Comparison of ENCODE assay signal across 9 mouse cellular contexts in the genomic region with DNA sequence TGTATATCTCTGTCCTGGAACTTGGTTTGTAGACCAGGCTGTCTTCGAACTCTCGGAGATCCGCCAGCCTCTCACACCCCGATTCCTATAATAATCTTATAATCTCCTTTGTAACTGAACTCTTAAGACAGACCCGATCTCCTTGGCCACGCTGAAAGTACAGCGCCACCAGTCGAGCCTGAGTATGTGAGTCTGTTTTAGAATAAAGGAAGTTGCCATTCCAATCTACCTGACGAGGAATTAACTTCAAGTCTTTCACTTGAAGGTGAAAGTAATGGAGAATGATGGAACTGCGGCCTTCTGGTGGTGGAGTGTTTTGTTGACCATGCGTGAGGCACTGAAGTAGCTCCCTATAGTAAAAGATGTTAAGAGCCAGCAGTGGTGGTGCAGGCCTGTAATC. TPM values are rescaled to one million over a fixed set of nuclear protein-coding genes. Genes with fewer than 3 reads are reported as not detected.
DNase-seq lines count a peak whose midpoint lies in the region; ATAC-seq and TF ChIP-seq lines count a peak whose summit lies in the region.
"Had no signal": no experiment of that assay in that cellular context is flagged by ENCODE, and none has a peak within 500 bp of the region (broad histone marks: within the 10 kb centered on the region; RNA-seq: fewer than 3 reads in every experiment).

No protein-coding gene starts in this region.

- no peak for ATAC-seq in forebrain, embryonic 15.5 days (replicated peaks)
- ATAC-seq in neural tube, embryonic 11.5 days (ENCODE audit: insufficient read depth, low FRiP score, low TSS enrichment), result no peak

- H3K9ac ChIP-seq in forebrain, embryonic 15.5 days (replicated peaks), result peak overlapping the region; percentile 83
- H3K9ac ChIP-seq in neural tube, embryonic 11.5 days (ENCODE audit: low read length), result peak overlapping the region; percentile 88

- WGBS in cerebellum, adult 2 months, result 25% methylated on average over 11 of the region's 11 CpGs
- WGBS in forebrain, embryonic 15.5 days, result 23% methylated on average over 11 of the region's 11 CpGs
- WGBS in neural tube, embryonic 11.5 days, result 40% methylated on average over 11 of the region's 11 CpGs

- H3K27ac ChIP-seq in cerebellum, adult 2 months (ENCODE audit: insufficient read depth, low read length), result no peak overlapping the region
- peak overlapping the region; percentile 92 for H3K27ac ChIP-seq in forebrain, embryonic 15.5 days (replicated peaks)
- no peak overlapping the region; the same call in 1 of the 2 replicates for H3K27ac ChIP-seq in neural tube, embryonic 11.5 days (ENCODE audit: low read depth, low read length)

- H3K4me1 ChIP-seq in cerebellum, adult 2 months (ENCODE audit: control insufficient read depth, insufficient read depth, low read length), result 0 out of 2 replicates have a peak, but pooled peaks cover 3% of the 10 kb centered on the region
- peaks cover 13% of the 10 kb centered on the region for H3K4me1 ChIP-seq in forebrain, embryonic 15.5 days
- peaks cover 6% of the 10 kb centered on the region for H3K4me1 ChIP-seq in neural tube, embryonic 11.5 days (ENCODE audit: control insufficient read depth, insufficient read depth, low read length)

- TF ChIP-seq CTCF in cerebellum, adult 2 months (IDR thresholded peaks at IDR 0.05; ENCODE audit: borderline replicate concordance, insufficient read depth, low read depth, low read length), result no peak

- peak overlapping the region; percentile 93 for H3K4me2 ChIP-seq in forebrain, embryonic 15.5 days (replicated peaks)
- peak overlapping the region; percentile 93 for H3K4me2 ChIP-seq in neural tube, embryonic 11.5 days (ENCODE audit: low read depth)

- H3K36me3 ChIP-seq in forebrain, embryonic 15.5 days, result peaks cover 24% of the 10 kb centered on the region
- H3K36me3 ChIP-seq in neural tube, embryonic 11.5 days (ENCODE audit: control insufficient read depth, insufficient read depth, low read length), result peaks cover 12% of the 10 kb centered on the region

- H3K4me3 ChIP-seq in cerebellum, adult 2 months (replicated peaks; ENCODE audit: insufficient read depth, low read depth, low read length), result peak overlapping the region; percentile 51
- H3K4me3 ChIP-seq in forebrain, embryonic 15.5 days, result peak overlapping the region; percentile 97
- H3K4me3 ChIP-seq in neural tube, embryonic 11.5 days (ENCODE audit: low read depth, low read length), result peak overlapping the region; percentile 97

- TF ChIP-seq POLR2A in cerebellum, adult 2 months (IDR thresholded peaks at IDR 0.05; ENCODE audit: borderline replicate concordance, insufficient read depth, low read length), result no peak

- H3K9me3 ChIP-seq in forebrain, embryonic 15.5 days, result no peaks in the 10 kb centered on the region
- no peaks in the 10 kb centered on the region for H3K9me3 ChIP-seq in neural tube, embryonic 11.5 days (ENCODE audit: control insufficient read depth, low read length)

- DNase-seq in cerebellum, adult 2 months, result peak in 1 of 2 experiments; percentile 9
- DNase-seq in cerebellum, adult 9-11 months, result no peak
- peak; percentile 18 for DNase-seq in MEL-GATA-1-ER (ENCODE audit: extremely low read depth, low read depth)
- peak; percentile 27 for DNase-seq in kidney, postnatal 10 days
- DNase-seq in neural tube, embryonic 11.5 days (ENCODE audit: low spot score), result no peak
- DNase-seq in adrenal gland, postnatal 4 days (ENCODE audit: low spot score in 2 of 2), result no peak
- DNase-seq in adrenal gland, postnatal 14 days, result no peak

- H3K27me3 ChIP-seq in cerebellum, adult 2 months (ENCODE audit: control insufficient read depth, insufficient read depth, low read length), result no peaks in the 10 kb centered on the region
- H3K27me3 ChIP-seq in forebrain, embryonic 15.5 days, result no peaks in the 10 kb centered on the region
- no peaks in the 10 kb centered on the region for H3K27me3 ChIP-seq in neural tube, embryonic 11.5 days (ENCODE audit: control insufficient read depth, insufficient read depth, low read length)
- H3K27me3 ChIP-seq: Patski had no signal

RNA-seq across cellular contexts. Expression of a gene that starts 0.8 kb away (rescaled TPM):
- 36.2 and 38.0 TPM in 2 replicates for polyA plus RNA-seq in cerebellum, adult 2 months (2012; rRNA removed)
- 58.5 and 65.9 TPM in 2 replicates for polyA plus RNA-seq in forebrain, embryonic 15.5 days (2015; fragmentation: Nextera tagmentation; extraction: Ambion mirVana)
- 76.5 and 76.8 TPM in 2 replicates for polyA plus RNA-seq in neural tube, embryonic 11.5 days (2014; fragmentation: Nextera tagmentation; extraction: Ambion mirVana)
- 10 to 100 TPM; 35.4 to 36.7 TPM for total RNA-seq in adrenal gland, postnatal 4 days (2021)
- 31.8 and 36.4 TPM in 2 replicates for total RNA-seq in adrenal gland, postnatal 14 days (2021)

RNA-seq across cellular contexts. Expression of a gene that starts 29.0 kb away (rescaled TPM):
- 64.9 and 66.9 TPM in 2 replicates for polyA plus RNA-seq in cerebellum, adult 2 months (2012; rRNA removed)
- 35.0 and 39.1 TPM in 2 replicates for polyA plus RNA-seq in forebrain, embryonic 15.5 days (2015; fragmentation: Nextera tagmentation; extraction: Ambion mirVana)
- polyA plus RNA-seq in neural tube, embryonic 11.5 days (2014; fragmentation: Nextera tagmentation; extraction: Ambion mirVana), result 7.6 and 10.6 TPM in 2 replicates
- 1 to 10 TPM; 6.5 to 7.3 TPM for total RNA-seq in adrenal gland, postnatal 4 days (2021)
- 2.6 and 12.4 TPM in 2 replicates for total RNA-seq in adrenal gland, postnatal 14 days (2021)

RNA-seq across cellular contexts. Expression of a gene that starts 46.8 kb away (rescaled TPM):
- polyA plus RNA-seq in cerebellum, adult 2 months (2012; rRNA removed), result 8.1 and 8.3 TPM in 2 replicates
- 29.0 and 30.0 TPM in 2 replicates for polyA plus RNA-seq in forebrain, embryonic 15.5 days (2015; fragmentation: Nextera tagmentation; extraction: Ambion mirVana)
- polyA plus RNA-seq in neural tube, embryonic 11.5 days (2014; fragmentation: Nextera tagmentation; extraction: Ambion mirVana), result 16.3 and 17.3 TPM in 2 replicates
- total RNA-seq in adrenal gland, postnatal 4 days (2021), result 10 to 100 TPM; 15.6 to 18.6 TPM
- 21.9 and 24.5 TPM in 2 replicates for total RNA-seq in adrenal gland, postnatal 14 days (2021)

Comparison
In these comparisons a context has a peak if more than half of its experiments do, and no peak if none do; other contexts are left out.
1. DNase-seq: peak in MEL-GATA-1-ER (single experiment) and kidney, postnatal 10 days (single experiment); none in cerebellum, adult 9-11 months (single experiment), neural tube, embryonic 11.5 days (single experiment), adrenal gland, postnatal 4 days (0 of 2) and adrenal gland, postnatal 14 days (single experiment).
2. Peak in every context shown above with its lines, with median percentiles within 50 percentile points of each other: H3K4me3 ChIP-seq.